Mouse (Mus musculus) limb, embryonic 14.5 days (tissue): ENCODE data around the gene Krtap1-4. TPM values are rescaled to one million over a fixed set of nuclear protein-coding genes. Genes with fewer than 3 reads are reported as not detected.

Source experiments
- ATAC-seq: fragments of 200-750 bp; cut with Nextera tagmentation; 2 replicates; pipeline ENCODE4 v1.8.0; 2017; ENCODE audit warnings: low read depth, moderate number of reproducible peaks, moderate TSS enrichment; ENCODE audit not compliant: low FRiP score
- DNase-seq: peaks from one replicate; pipeline ENCODE4 v3.0.0-alpha.2; 2015; ENCODE audit warnings: low spot score
- H3K27ac ChIP-seq: fragments of 300-500 bp; sonication (generic); replicated peaks from 2 replicates; pipeline ENCODE4 v1.5.1; 2014; ENCODE audit warnings: low read depth, mild to moderate bottlenecking, low read length, moderate library complexity, mixed read lengths
- H3K27me3 ChIP-seq: fragments of 300-500 bp; sonication (generic); 2 replicates; pipeline ENCODE4 v1.6.1; 2014; ENCODE audit warnings: low read length, mixed read lengths; ENCODE audit not compliant: control insufficient read depth, insufficient read depth
- H3K36me3 ChIP-seq: fragments of 300-500 bp; sonication (generic); 2 replicates; pipeline ENCODE4 v1.6.1; 2014; ENCODE audit warnings: mild to moderate bottlenecking, low read length, moderate library complexity, mixed read lengths; ENCODE audit not compliant: control insufficient read depth, insufficient read depth
- H3K4me1 ChIP-seq: fragments of 300-500 bp; sonication (generic); 2 replicates; pipeline ENCODE4 v1.6.1; 2014; ENCODE audit warnings: antibody characterized with exemption, low read length, mixed read lengths; ENCODE audit not compliant: control insufficient read depth, insufficient read depth
- H3K4me2 ChIP-seq: fragments of 300-500 bp; sonication (generic); replicated peaks from 2 replicates; pipeline ENCODE4 v1.6.1; 2014; ENCODE audit warnings: low read depth, mild to moderate bottlenecking, low read length, moderate library complexity; ENCODE audit not compliant: severe bottlenecking
- H3K4me3 ChIP-seq: fragments of 300-500 bp; sonication (generic); replicated peaks from 2 replicates; pipeline ENCODE4 v1.5.1; 2014; ENCODE audit warnings: low read length
- H3K9ac ChIP-seq: fragments of 300-500 bp; sonication (generic); 2 replicates; pipeline ENCODE4 v1.6.1; 2014; ENCODE audit warnings: mild to moderate bottlenecking, low read depth, low read length, moderate library complexity; ENCODE audit not compliant: severe bottlenecking
- H3K9me3 ChIP-seq: fragments of 300-500 bp; sonication (generic); 2 replicates; pipeline ENCODE4 v1.6.1; 2016; ENCODE audit warnings: low read length; ENCODE audit not compliant: control insufficient read depth
- POLR2A ChIP-seq: fragments of 200-500 bp; IDR thresholded peaks from 2 replicates; pipeline ENCODE4 v1.8.0; 2012; ENCODE audit warnings: inconsistent platforms, mild to moderate bottlenecking, moderate library complexity, borderline replicate concordance; ENCODE audit not compliant: insufficient read depth, insufficient read length; ENCODE audit errors: extremely low read depth
- WGBS: fragments of 180-500 bp; shearing (Covaris S2); extraction: QIAGEN DNeasy Blood & Tissue Kit; methylation state at CpG from one replicate; pipeline ENCODE4 v1.1.7; 2014; 5-methylcytosine and 5-hydroxymethylcytosine counted together
- polyA plus RNA-seq, 2 experiments: library from polyadenylated mRNA; depleted of rRNA in 1 of 2; stranded (reverse) in 1 of 2; unstranded in 1 of 2; fragments of >200 nt; fragmentation: Nextera tagmentation in 1 of 2; extraction: Ambion mirVana in 1 of 2; gene quantifications; 2 replicates each; pipeline versions ENCODE4 v1.2.1 to v1.2.3; 2012 to 2014

Krtap1-4 gene
- polyA plus RNA-seq, 2 experiments = not detected

GRCm38 (mm10) chr11:99547892-99548291, 35.6 kb downstream of the Krtap1-4 start:
- no peak overlapping the region for H3K27ac ChIP-seq
- H3K27me3 ChIP-seq = no peaks in the 10 kb centered on the region
- no peak overlapping the region for H3K4me3 ChIP-seq
- no peak for ATAC-seq
- H3K4me1 ChIP-seq = no peaks in the 10 kb centered on the region
- H3K36me3 ChIP-seq = no peaks in the 10 kb centered on the region
- no peak for DNase-seq
- H3K9ac ChIP-seq = no peak overlapping the region
- TF ChIP-seq POLR2A = no peak
- H3K4me2 ChIP-seq = no peak overlapping the region
- no peaks in the 10 kb centered on the region for H3K9me3 ChIP-seq

GRCm38 (mm10) chr11:99539721-99540120, 43.7 kb downstream of the Krtap1-4 start:
- H3K9me3 ChIP-seq = no peaks in the 10 kb centered on the region
- H3K4me1 ChIP-seq = no peaks in the 10 kb centered on the region
- WGBS = 74% methylated on average over 9 of the region's 9 CpGs
- no peak overlapping the region for H3K4me2 ChIP-seq
- H3K27ac ChIP-seq = no peak overlapping the region
- no peak for TF ChIP-seq POLR2A
- no peak overlapping the region for H3K4me3 ChIP-seq
- no peak overlapping the region for H3K9ac ChIP-seq
- no peak for DNase-seq
- H3K27me3 ChIP-seq = no peaks in the 10 kb centered on the region
- no peaks in the 10 kb centered on the region for H3K36me3 ChIP-seq
- ATAC-seq = no peak

Other genes starting within 250 kb of the Krtap1-4 start
Only the 30 nearest of the 36 such genes appear.
- gene Krt28, start 208.8 kb downstream of the Krtap1-4 start, polyA plus RNA-seq (2012; rRNA removed) = 0.16 and 0.22 TPM in 2 replicates
- gene Krt28, start 208.8 kb downstream of the Krtap1-4 start, polyA plus RNA-seq (2014; fragmentation: Nextera tagmentation; extraction: Ambion mirVana) = 0.28 TPM in 1 of 2 replicates, not detected in the other
- gene Krt10, start 194.3 kb downstream of the Krtap1-4 start, polyA plus RNA-seq (2012; rRNA removed) = 131 and 242 TPM in 2 replicates
- 119 and 176 TPM in 2 replicates for gene Krt10, start 194.3 kb downstream of the Krtap1-4 start, polyA plus RNA-seq (2014; fragmentation: Nextera tagmentation; extraction: Ambion mirVana)
- 0.03 TPM in 1 of 2 replicates, not detected in the other for gene Krt12, start 161.4 kb downstream of the Krtap1-4 start, polyA plus RNA-seq (2012; rRNA removed)
- gene Krt12, start 161.4 kb downstream of the Krtap1-4 start, polyA plus RNA-seq (2014; fragmentation: Nextera tagmentation; extraction: Ambion mirVana) = 0.11 TPM in 1 of 2 replicates, not detected in the other
- 0.24 and 0.26 TPM in 2 replicates for gene Krt20, start 145.5 kb downstream of the Krtap1-4 start, polyA plus RNA-seq (2012; rRNA removed)
- 0.26 and 0.37 TPM in 2 replicates for gene Krt20, start 145.5 kb downstream of the Krtap1-4 start, polyA plus RNA-seq (2014; fragmentation: Nextera tagmentation; extraction: Ambion mirVana)
- 0.51 and 1.2 TPM in 2 replicates for gene Krt23, start 90.5 kb downstream of the Krtap1-4 start, polyA plus RNA-seq (2012; rRNA removed)
- gene Krt23, start 90.5 kb downstream of the Krtap1-4 start, polyA plus RNA-seq (2014; fragmentation: Nextera tagmentation; extraction: Ambion mirVana) = 2.7 and 3.7 TPM in 2 replicates
- not detected in 2 replicates for gene Krt39, start 62.3 kb downstream of the Krtap1-4 start, polyA plus RNA-seq (2012; rRNA removed)
- not detected in 2 replicates for gene Krt39, start 62.3 kb downstream of the Krtap1-4 start, polyA plus RNA-seq (2014; fragmentation: Nextera tagmentation; extraction: Ambion mirVana)
- gene Krt40, start 40.5 kb downstream of the Krtap1-4 start, polyA plus RNA-seq (2012; rRNA removed) = not detected in 2 replicates
- not detected in 2 replicates for gene Krt40, start 40.5 kb downstream of the Krtap1-4 start, polyA plus RNA-seq (2014; fragmentation: Nextera tagmentation; extraction: Ambion mirVana)
- gene Krtap3-3, start 32.8 kb downstream of the Krtap1-4 start, polyA plus RNA-seq (2012; rRNA removed) = 0.09 TPM in 1 of 2 replicates, not detected in the other
- not detected in 2 replicates for gene Krtap3-3, start 32.8 kb downstream of the Krtap1-4 start, polyA plus RNA-seq (2014; fragmentation: Nextera tagmentation; extraction: Ambion mirVana)
- gene Krtap3-2, start 26.8 kb downstream of the Krtap1-4 start, polyA plus RNA-seq (2012; rRNA removed) = not detected in 2 replicates
- not detected in 2 replicates for gene Krtap3-2, start 26.8 kb downstream of the Krtap1-4 start, polyA plus RNA-seq (2014; fragmentation: Nextera tagmentation; extraction: Ambion mirVana)
- not detected in 2 replicates for gene Gm11939, start 24.2 kb downstream of the Krtap1-4 start, polyA plus RNA-seq (2012; rRNA removed)
- not detected in 2 replicates for gene Gm11939, start 24.2 kb downstream of the Krtap1-4 start, polyA plus RNA-seq (2014; fragmentation: Nextera tagmentation; extraction: Ambion mirVana)
- gene Krtap3-1, start 17.0 kb downstream of the Krtap1-4 start, polyA plus RNA-seq (2012; rRNA removed) = not detected in 2 replicates
- gene Krtap3-1, start 17.0 kb downstream of the Krtap1-4 start, polyA plus RNA-seq (2014; fragmentation: Nextera tagmentation; extraction: Ambion mirVana) = not detected in 2 replicates
- not detected in 2 replicates for gene Krtap1-5, start 2.6 kb downstream of the Krtap1-4 start, polyA plus RNA-seq (2012; rRNA removed)
- gene Krtap1-5, start 2.6 kb downstream of the Krtap1-4 start, polyA plus RNA-seq (2014; fragmentation: Nextera tagmentation; extraction: Ambion mirVana) = not detected in 2 replicates
- not detected in 2 replicates for gene Krtap1-3, start 7.7 kb upstream of the Krtap1-4 start, polyA plus RNA-seq (2012; rRNA removed)
- not detected in 2 replicates for gene Krtap1-3, start 7.7 kb upstream of the Krtap1-4 start, polyA plus RNA-seq (2014; fragmentation: Nextera tagmentation; extraction: Ambion mirVana)
- not detected in 2 replicates for gene Krtap9-3, start 14.5 kb upstream of the Krtap1-4 start, polyA plus RNA-seq (2012; rRNA removed)
- not detected in 2 replicates for gene Krtap9-3, start 14.5 kb upstream of the Krtap1-4 start, polyA plus RNA-seq (2014; fragmentation: Nextera tagmentation; extraction: Ambion mirVana)
- gene Gm11938, start 19.7 kb upstream of the Krtap1-4 start, polyA plus RNA-seq (2012; rRNA removed) = not detected in 2 replicates
- gene Gm11938, start 19.7 kb upstream of the Krtap1-4 start, polyA plus RNA-seq (2014; fragmentation: Nextera tagmentation; extraction: Ambion mirVana) = not detected in 2 replicates
- gene Gm11937, start 26.5 kb upstream of the Krtap1-4 start, polyA plus RNA-seq (2012; rRNA removed) = not detected in 2 replicates
- gene Gm11937, start 26.5 kb upstream of the Krtap1-4 start, polyA plus RNA-seq (2014; fragmentation: Nextera tagmentation; extraction: Ambion mirVana) = not detected in 2 replicates
- gene Krtap2-4, start 31.2 kb upstream of the Krtap1-4 start, polyA plus RNA-seq (2012; rRNA removed) = not detected in 2 replicates
- not detected in 2 replicates for gene Krtap2-4, start 31.2 kb upstream of the Krtap1-4 start, polyA plus RNA-seq (2014; fragmentation: Nextera tagmentation; extraction: Ambion mirVana)
- gene Gm11562, start 36.8 kb upstream of the Krtap1-4 start, polyA plus RNA-seq (2012; rRNA removed) = not detected in 2 replicates
- gene Gm11562, start 36.8 kb upstream of the Krtap1-4 start, polyA plus RNA-seq (2014; fragmentation: Nextera tagmentation; extraction: Ambion mirVana) = not detected in 2 replicates
- not detected in 2 replicates for gene Krtap4-1, start 44.6 kb upstream of the Krtap1-4 start, polyA plus RNA-seq (2012; rRNA removed)
- not detected in 2 replicates for gene Krtap4-1, start 44.6 kb upstream of the Krtap1-4 start, polyA plus RNA-seq (2014; fragmentation: Nextera tagmentation; extraction: Ambion mirVana)
- gene Krtap4-2, start 51.4 kb upstream of the Krtap1-4 start, polyA plus RNA-seq (2012; rRNA removed) = not detected in 2 replicates
- gene Krtap4-2, start 51.4 kb upstream of the Krtap1-4 start, polyA plus RNA-seq (2014; fragmentation: Nextera tagmentation; extraction: Ambion mirVana) = not detected in 2 replicates
- gene Krtap4-7, start 60.4 kb upstream of the Krtap1-4 start, polyA plus RNA-seq (2012; rRNA removed) = not detected in 2 replicates
- gene Krtap4-7, start 60.4 kb upstream of the Krtap1-4 start, polyA plus RNA-seq (2014; fragmentation: Nextera tagmentation; extraction: Ambion mirVana) = not detected in 2 replicates
- gene Gm11555, start 66.6 kb upstream of the Krtap1-4 start, polyA plus RNA-seq (2012; rRNA removed) = not detected in 2 replicates
- not detected in 2 replicates for gene Gm11555, start 66.6 kb upstream of the Krtap1-4 start, polyA plus RNA-seq (2014; fragmentation: Nextera tagmentation; extraction: Ambion mirVana)
- gene Gm11563, start 75.3 kb upstream of the Krtap1-4 start, polyA plus RNA-seq (2012; rRNA removed) = not detected in 2 replicates
- gene Gm11563, start 75.3 kb upstream of the Krtap1-4 start, polyA plus RNA-seq (2014; fragmentation: Nextera tagmentation; extraction: Ambion mirVana) = not detected in 2 replicates
- not detected in 2 replicates for gene Krtap4-6, start 82.3 kb upstream of the Krtap1-4 start, polyA plus RNA-seq (2012; rRNA removed)
- not detected in 2 replicates for gene Krtap4-6, start 82.3 kb upstream of the Krtap1-4 start, polyA plus RNA-seq (2014; fragmentation: Nextera tagmentation; extraction: Ambion mirVana)
- gene Gm14190, start 107.1 kb upstream of the Krtap1-4 start, polyA plus RNA-seq (2012; rRNA removed) = not detected in 2 replicates
- not detected in 2 replicates for gene Gm14190, start 107.1 kb upstream of the Krtap1-4 start, polyA plus RNA-seq (2014; fragmentation: Nextera tagmentation; extraction: Ambion mirVana)
- gene Gm14180, start 150.6 kb upstream of the Krtap1-4 start, polyA plus RNA-seq (2012; rRNA removed) = not detected in 2 replicates
- gene Gm14180, start 150.6 kb upstream of the Krtap1-4 start, polyA plus RNA-seq (2014; fragmentation: Nextera tagmentation; extraction: Ambion mirVana) = not detected in 2 replicates
- not detected in 2 replicates for gene Gm11595, start 189.3 kb upstream of the Krtap1-4 start, polyA plus RNA-seq (2012; rRNA removed)
- gene Gm11595, start 189.3 kb upstream of the Krtap1-4 start, polyA plus RNA-seq (2014; fragmentation: Nextera tagmentation; extraction: Ambion mirVana) = not detected in 2 replicates
- gene Krtap4-8, start 197.1 kb upstream of the Krtap1-4 start, polyA plus RNA-seq (2012; rRNA removed) = not detected in 2 replicates
- gene Krtap4-8, start 197.1 kb upstream of the Krtap1-4 start, polyA plus RNA-seq (2014; fragmentation: Nextera tagmentation; extraction: Ambion mirVana) = not detected in 2 replicates
- not detected in 2 replicates for gene Krtap4-9, start 201.5 kb upstream of the Krtap1-4 start, polyA plus RNA-seq (2012; rRNA removed)
- gene Krtap4-9, start 201.5 kb upstream of the Krtap1-4 start, polyA plus RNA-seq (2014; fragmentation: Nextera tagmentation; extraction: Ambion mirVana) = not detected in 2 replicates
- not detected in 2 replicates for gene Gm11596, start 209.8 kb upstream of the Krtap1-4 start, polyA plus RNA-seq (2012; rRNA removed)
- not detected in 2 replicates for gene Gm11596, start 209.8 kb upstream of the Krtap1-4 start, polyA plus RNA-seq (2014; fragmentation: Nextera tagmentation; extraction: Ambion mirVana)